Mouse (Mus musculus): ENCODE measurements around the gene Mcf2l. TPM values are rescaled to one million over a fixed set of nuclear protein-coding genes. Genes with fewer than 3 reads are reported as not detected.

Gene Mcf2l
- total and polyA plus RNA-seq, 3 experiments, result 30.3 to 104 (median 58.4) TPM

DNA sequence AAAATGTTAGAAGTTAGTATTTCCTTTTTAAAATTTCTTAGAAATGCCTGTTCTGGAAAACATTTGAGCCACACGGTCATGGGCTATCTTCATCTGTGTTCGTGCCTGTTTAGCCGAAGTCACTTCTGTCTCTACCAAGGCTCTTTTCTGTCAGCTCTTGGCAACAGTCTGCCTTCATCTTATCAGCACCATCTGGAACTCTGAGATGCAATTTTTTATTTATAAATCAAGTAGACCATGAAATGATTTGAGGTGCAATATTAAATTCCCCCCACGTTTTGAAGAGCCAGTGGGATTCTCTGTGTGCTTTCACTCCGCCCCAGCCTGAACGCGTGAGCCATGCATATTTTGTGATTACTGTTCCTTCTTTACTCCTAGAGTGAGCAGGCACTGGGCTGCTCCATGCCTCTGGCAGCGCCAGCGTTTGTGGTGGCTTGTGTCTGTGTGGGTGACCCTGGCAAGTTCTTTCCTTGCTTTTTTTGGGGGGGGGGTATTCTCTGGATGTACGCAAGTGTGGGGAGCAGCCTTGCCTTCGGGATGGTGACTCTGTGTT lies 15.5 kb downstream of the Mcf2l start:
- DNase-seq, result no peak
- 81% methylated on average over 11 of the region's 11 CpGs for WGBS
- no peaks in the 10 kb centered on the region for H3K4me1 ChIP-seq (ENCODE audit: control insufficient read depth, insufficient read depth, low read length)
- intact Hi-C loops (cut with DNase I), result loop anchor here (5.0 kb wide), 1 partner anchor 148 kb away; the partner anchor contains the start of gene F10
- no peaks in the 10 kb centered on the region for H3K79me2 ChIP-seq (replicated peaks; ENCODE audit: control insufficient read depth, insufficient read depth, low read length)
- H3K27ac ChIP-seq, result no peak overlapping the region
- no peak overlapping the region for H3K9ac ChIP-seq (ENCODE audit: low read depth, low read length)
- TF ChIP-seq EP300 (IDR thresholded peaks at IDR 0.05; ENCODE audit: insufficient read depth, low read depth, low read length), result no peak
- H3K27me3 ChIP-seq (ENCODE audit: control insufficient read depth, insufficient read depth, low read length), result no peaks in the 10 kb centered on the region
- H3K4me3 ChIP-seq, result no peak overlapping the region
- no peaks in the 10 kb centered on the region for H3K36me3 ChIP-seq (ENCODE audit: control insufficient read depth, insufficient read depth, low read length)

DNA sequence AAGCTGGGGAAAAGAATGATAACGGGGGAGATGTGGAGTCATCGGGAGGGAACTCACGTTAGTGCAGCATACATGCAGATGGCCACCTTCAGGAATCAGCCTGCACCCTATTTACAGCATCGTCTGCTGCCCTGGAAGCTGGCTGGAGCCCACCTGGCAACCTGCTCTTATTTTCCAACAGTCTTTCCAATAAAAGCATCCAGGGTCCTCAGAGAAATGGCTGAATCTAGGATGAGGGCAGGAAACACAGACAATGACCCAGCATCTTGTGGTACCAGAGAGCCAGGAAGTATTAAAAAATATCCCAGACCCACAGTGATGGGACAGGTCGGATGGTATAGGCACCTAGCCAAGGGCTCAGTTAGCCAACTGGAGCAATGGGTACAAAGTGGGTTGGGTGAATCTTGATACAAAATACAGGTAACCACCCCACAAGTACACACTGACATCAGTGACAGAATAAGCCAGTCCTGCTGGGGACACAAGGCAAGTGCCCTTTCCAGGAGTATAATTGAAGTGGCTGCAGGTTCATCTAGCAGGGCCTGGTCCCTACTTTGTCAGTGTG lies 19.4 kb downstream of the Mcf2l start:
- no peaks in the 10 kb centered on the region for H3K27me3 ChIP-seq (ENCODE audit: control insufficient read depth, insufficient read depth, low read length)
- no peaks in the 10 kb centered on the region; the same call in 1 of the 2 replicates for H3K4me1 ChIP-seq (ENCODE audit: control insufficient read depth, insufficient read depth, low read length)
- H3K27ac ChIP-seq, result no peak overlapping the region
- 37% methylated on average over 5 of the region's 5 CpGs for WGBS
- H3K9ac ChIP-seq (ENCODE audit: low read depth, low read length), result no peak overlapping the region
- intact Hi-C loops (cut with DNase I), result no loop called here
- DNase-seq, result no peak
- H3K79me2 ChIP-seq (replicated peaks; ENCODE audit: control insufficient read depth, insufficient read depth, low read length), result no peaks in the 10 kb centered on the region
- H3K4me3 ChIP-seq, result no peak overlapping the region
- no peak for TF ChIP-seq EP300 (IDR thresholded peaks at IDR 0.05; ENCODE audit: insufficient read depth, low read depth, low read length)
- no peak for TF ChIP-seq CTCF (IDR thresholded peaks at IDR 0.05)
- no peak for TF ChIP-seq POLR2A (IDR thresholded peaks at IDR 0.05; ENCODE audit: insufficient read depth, low read depth, low read length)
- no peaks in the 10 kb centered on the region for H3K36me3 ChIP-seq (ENCODE audit: control insufficient read depth, insufficient read depth, low read length)

DNA sequence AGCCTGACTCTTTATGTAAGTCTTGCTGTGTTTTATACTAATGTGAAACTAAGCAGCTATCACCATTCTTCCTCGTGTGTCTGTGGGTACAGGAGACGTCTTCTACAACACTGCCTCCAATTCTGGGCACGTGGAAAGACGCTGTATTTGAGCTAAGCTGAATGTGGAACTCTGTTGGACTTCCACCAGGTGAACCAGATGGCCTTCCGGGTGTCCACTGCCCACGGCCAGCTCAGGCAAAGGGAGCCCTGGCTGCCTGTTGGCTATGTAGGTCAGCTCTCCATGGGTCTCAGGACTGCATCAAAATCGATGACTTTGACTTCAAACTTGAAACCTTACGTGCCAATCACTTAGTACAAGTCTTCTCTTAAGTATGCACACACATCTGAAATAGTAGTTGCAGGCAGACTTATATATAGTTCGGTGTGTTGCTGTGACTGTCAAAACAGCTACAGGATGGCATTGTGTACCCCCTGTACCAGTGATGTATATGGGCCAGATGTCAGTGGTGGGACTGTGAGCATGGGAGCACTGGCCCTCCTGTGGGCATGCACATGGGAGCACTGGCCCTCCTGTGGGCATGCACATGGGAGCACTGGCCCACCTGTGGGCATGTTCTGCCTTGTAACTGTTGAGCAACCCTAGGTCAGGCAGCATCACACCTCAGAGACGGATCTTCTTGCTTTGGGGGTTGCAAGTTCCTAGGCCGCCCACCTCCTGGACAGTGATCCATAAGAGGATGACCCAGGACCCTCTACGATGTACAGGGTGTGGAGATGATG lies 20.4 kb downstream of the Mcf2l start:
- no peak overlapping the region for H3K9ac ChIP-seq (ENCODE audit: low read depth, low read length)
- H3K4me1 ChIP-seq (ENCODE audit: control insufficient read depth, insufficient read depth, low read length), result peaks cover 4% of the 10 kb centered on the region
- no peak overlapping the region for H3K4me3 ChIP-seq
- WGBS, result 81% methylated on average over 12 of the region's 12 CpGs
- TF ChIP-seq CTCF (IDR thresholded peaks at IDR 0.05), result no peak
- TF ChIP-seq EP300 (IDR thresholded peaks at IDR 0.05; ENCODE audit: insufficient read depth, low read depth, low read length), result no peak
- no peak for TF ChIP-seq POLR2A (IDR thresholded peaks at IDR 0.05; ENCODE audit: insufficient read depth, low read depth, low read length)
- DNase-seq, result no peak
- no peaks in the 10 kb centered on the region for H3K36me3 ChIP-seq (ENCODE audit: control insufficient read depth, insufficient read depth, low read length)
- intact Hi-C loops (cut with DNase I), result no loop called here
- H3K79me2 ChIP-seq (replicated peaks; ENCODE audit: control insufficient read depth, insufficient read depth, low read length), result no peaks in the 10 kb centered on the region
- H3K27me3 ChIP-seq (ENCODE audit: control insufficient read depth, insufficient read depth, low read length), result no peaks in the 10 kb centered on the region
- H3K27ac ChIP-seq, result no peak overlapping the region

DNA sequence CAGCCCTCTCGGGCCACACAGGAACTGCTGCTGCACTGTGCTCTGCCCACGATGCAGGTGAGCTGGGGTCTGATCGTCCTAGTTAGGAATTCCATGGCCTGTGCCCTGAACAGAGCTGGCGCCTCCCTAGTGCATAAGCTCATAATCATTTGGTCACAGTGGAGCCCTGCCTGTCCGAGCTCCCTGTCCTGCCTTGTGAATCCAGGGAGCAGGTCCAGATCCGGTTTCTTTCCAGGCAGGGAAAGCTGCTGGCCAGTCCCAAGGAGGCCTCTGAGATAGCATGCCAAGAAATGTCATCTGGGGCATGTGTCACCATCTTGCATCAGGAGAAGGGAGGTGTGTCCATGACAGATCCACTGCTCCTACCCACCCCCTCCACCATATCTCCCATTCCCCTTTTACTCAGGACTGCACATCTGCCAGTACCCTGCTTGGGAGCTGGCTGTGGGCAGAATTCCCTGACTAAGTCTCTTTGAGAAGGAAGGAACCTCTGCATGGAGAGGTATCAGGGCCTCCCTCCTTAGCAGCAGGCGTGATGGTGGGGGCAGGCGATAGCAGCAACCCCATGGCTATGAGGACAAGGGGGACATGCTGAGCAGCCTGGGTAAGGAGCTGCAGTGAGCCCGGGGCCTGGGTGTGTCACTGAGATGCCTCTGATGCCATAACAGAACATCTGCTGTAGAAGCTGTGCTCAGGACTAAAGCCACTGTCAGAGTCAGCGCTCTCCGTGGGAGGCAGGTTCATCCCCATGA lies 21.4 kb downstream of the Mcf2l start:
- DNase-seq, result no peak
- peaks cover 6% of the 10 kb centered on the region for H3K4me1 ChIP-seq (ENCODE audit: control insufficient read depth, insufficient read depth, low read length)
- 71% methylated on average over 11 of the region's 11 CpGs for WGBS
- H3K9ac ChIP-seq (ENCODE audit: low read depth, low read length), result no peak overlapping the region
- no peak overlapping the region for H3K27ac ChIP-seq
- TF ChIP-seq EP300 (IDR thresholded peaks at IDR 0.05; ENCODE audit: insufficient read depth, low read depth, low read length) (no peak), CTCF (IDR thresholded peaks at IDR 0.05) (no peak), POLR2A (IDR thresholded peaks at IDR 0.05; ENCODE audit: insufficient read depth, low read depth, low read length) (no peak)
- no peaks in the 10 kb centered on the region for H3K79me2 ChIP-seq (replicated peaks; ENCODE audit: control insufficient read depth, insufficient read depth, low read length)
- no peaks in the 10 kb centered on the region for H3K27me3 ChIP-seq (ENCODE audit: control insufficient read depth, insufficient read depth, low read length)
- no peak overlapping the region for H3K4me3 ChIP-seq
- intact Hi-C loops (cut with DNase I), result loop anchor here (5.0 kb wide), 3 partner anchors 82 to 312 kb away; no protein-coding TSS in a partner anchor
- no peaks in the 10 kb centered on the region for H3K36me3 ChIP-seq (ENCODE audit: control insufficient read depth, insufficient read depth, low read length)

DNA sequence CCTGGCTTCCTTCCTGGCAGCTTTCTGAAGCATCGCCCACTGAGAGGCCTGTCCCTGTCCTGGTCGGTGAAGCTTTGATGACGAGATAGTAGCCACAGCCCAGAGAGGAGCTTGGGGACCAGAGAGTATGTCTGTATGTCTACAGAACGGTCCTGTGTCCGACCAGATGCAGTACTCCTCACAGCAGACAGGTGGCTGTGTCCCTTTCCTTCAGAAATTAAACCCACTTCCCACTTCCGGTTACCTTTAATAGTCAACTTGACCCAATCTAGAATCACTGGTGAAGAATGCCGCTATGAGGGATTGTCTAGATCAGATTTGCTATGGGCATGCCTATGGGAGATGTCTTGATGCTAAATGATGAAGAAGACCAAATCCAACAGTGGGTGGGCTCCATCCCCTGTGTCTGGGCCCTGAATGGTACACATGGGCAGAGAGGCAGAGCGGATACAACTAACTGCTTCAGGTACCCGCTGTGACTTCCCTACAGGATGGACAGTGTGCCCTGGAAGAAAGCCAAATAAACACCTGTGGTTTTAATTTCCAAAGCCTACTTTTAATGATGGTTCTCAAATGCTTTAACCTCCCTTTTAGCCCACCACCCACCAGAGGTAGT lies 22.0 kb downstream of the Mcf2l start:
- TF ChIP-seq CTCF (IDR thresholded peaks at IDR 0.05) (peak; percentile 67), EP300 (IDR thresholded peaks at IDR 0.05; ENCODE audit: insufficient read depth, low read depth, low read length) (no peak), POLR2A (IDR thresholded peaks at IDR 0.05; ENCODE audit: insufficient read depth, low read depth, low read length) (no peak)
- no peak for DNase-seq

More for the DNA sequence above, 22.0 kb downstream of the Mcf2l start:
- Histone ChIP-seq H3K27ac (no peak overlapping the region), H3K27me3 (ENCODE audit: control insufficient read depth, insufficient read depth, low read length) (no peaks in the 10 kb centered on the region), H3K36me3 (ENCODE audit: control insufficient read depth, insufficient read depth, low read length) (no peaks in the 10 kb centered on the region), H3K79me2 (replicated peaks; ENCODE audit: control insufficient read depth, insufficient read depth, low read length) (no peaks in the 10 kb centered on the region), H3K4me1 (ENCODE audit: control insufficient read depth, insufficient read depth, low read length) (peaks cover 6% of the 10 kb centered on the region), H3K4me3 (no peak overlapping the region), H3K9ac (ENCODE audit: low read depth, low read length) (no peak overlapping the region)
- intact Hi-C loops (cut with DNase I), result loop anchor here (2.0 to 5.0 kb wide), 4 partner anchors 55 to 312 kb away; no protein-coding TSS in a partner anchor
- 46% methylated on average over 9 of the region's 9 CpGs for WGBS

Data from heart, adult 2 months (tissue).